Mouse (Mus musculus): ENCODE data around the gene Asic2. TPM values are rescaled to one million over a fixed set of nuclear protein-coding genes. Genes with fewer than 3 reads are reported as not detected.

Asic2 gene
- total RNA-seq, 2 experiments from 2014 or later: 78.0 to 80.2 TPM

GRCm38 (mm10) chr11:81768305-81768704 is 200.0 kb downstream of the Asic2 start:
- intact Hi-C loops (cut with DNase I): loop anchor here (10.0 kb wide), 1 partner anchor 206 kb away; no protein-coding TSS in a partner anchor
- DNase-seq (ENCODE audit: low spot score in 2 of 2): no peak

- peak; percentile 22 to 69 for DNase-seq (ENCODE audit: low spot score in 2 of 2)
- intact Hi-C loops (cut with DNase I): loop anchor here (10.0 kb wide), 1 partner anchor 207 kb away; no protein-coding TSS in a partner anchor
Measured at GRCm38 (mm10) chr11:81767781-81768180, 200.5 kb downstream of the Asic2 start.

GRCm38 (mm10) chr11:81765288-81765687 is 203.0 kb downstream of the Asic2 start:
- intact Hi-C loops (cut with DNase I): loop anchor here (2.0 to 10.0 kb wide), 2 partner anchors 130 to 210 kb away; no protein-coding TSS in a partner anchor
- no peak for DNase-seq (ENCODE audit: low spot score in 2 of 2)

GRCm38 (mm10) chr11:81764778-81765177 is 203.5 kb downstream of the Asic2 start:
- intact Hi-C loops (cut with DNase I): loop anchor here (2.0 to 10.0 kb wide), 2 partner anchors 130 to 210 kb away; no protein-coding TSS in a partner anchor

GRCm38 (mm10) chr11:81757221-81757620 is 211.0 kb downstream of the Asic2 start:
- no peak for DNase-seq (ENCODE audit: low spot score in 2 of 2)
- intact Hi-C loops (cut with DNase I): no loop called here

More at GRCm38 (mm10) chr11:81764778-81765177, 203.5 kb downstream of the Asic2 start:
- peak in 1 of 2 experiments; percentile 26 for DNase-seq (ENCODE audit: low spot score in 2 of 2)

- no peak for DNase-seq (ENCODE audit: low spot score in 2 of 2)
- intact Hi-C loops (cut with DNase I): no loop called here
Measured at GRCm38 (mm10) chr11:81750876-81751275, 217.4 kb downstream of the Asic2 start.

GRCm38 (mm10) chr11:81750016-81750415 is 218.2 kb downstream of the Asic2 start:
- no peak for DNase-seq (ENCODE audit: low spot score in 2 of 2)
- intact Hi-C loops (cut with DNase I): no loop called here

GRCm38 (mm10) chr11:81738995-81739394 is 229.3 kb downstream of the Asic2 start:
- intact Hi-C loops (cut with DNase I): no loop called here
- no peak for DNase-seq (ENCODE audit: low spot score in 2 of 2)

GRCm38 (mm10) chr11:81737777-81738176 is 230.5 kb downstream of the Asic2 start:
- intact Hi-C loops (cut with DNase I): no loop called here
- DNase-seq (ENCODE audit: low spot score in 2 of 2): peak in 1 of 2 experiments; percentile 3

GRCm38 (mm10) chr11:81722071-81722470 is 246.2 kb downstream of the Asic2 start:
- peak in 1 of 2 experiments; percentile 63 for DNase-seq (ENCODE audit: low spot score in 2 of 2)
- intact Hi-C loops (cut with DNase I): no loop called here

GRCm38 (mm10) chr11:81714801-81715200 is 253.5 kb downstream of the Asic2 start:
- intact Hi-C loops (cut with DNase I): no loop called here
- no peak for DNase-seq (ENCODE audit: low spot score in 2 of 2)

- intact Hi-C loops (cut with DNase I): no loop called here
- no peak for DNase-seq (ENCODE audit: low spot score in 2 of 2)
Measured at GRCm38 (mm10) chr11:81706996-81707395, 261.3 kb downstream of the Asic2 start.

- intact Hi-C loops (cut with DNase I): no loop called here
Measured at GRCm38 (mm10) chr11:81698008-81698407, 270.2 kb downstream of the Asic2 start.

GRCm38 (mm10) chr11:81695501-81695900 is 272.8 kb downstream of the Asic2 start:
- peak in 1 of 2 experiments; percentile 67 for DNase-seq (ENCODE audit: low spot score in 2 of 2)
- intact Hi-C loops (cut with DNase I): no loop called here

More at GRCm38 (mm10) chr11:81698008-81698407, 270.2 kb downstream of the Asic2 start:
- DNase-seq (ENCODE audit: low spot score in 2 of 2): no peak

GRCm38 (mm10) chr11:81680511-81680910 is 287.7 kb downstream of the Asic2 start:
- intact Hi-C loops (cut with DNase I): no loop called here
- DNase-seq (ENCODE audit: low spot score in 2 of 2): no peak

GRCm38 (mm10) chr11:81671724-81672123 is 296.5 kb downstream of the Asic2 start:
- DNase-seq (ENCODE audit: low spot score in 2 of 2): no peak
- intact Hi-C loops (cut with DNase I): no loop called here

- DNase-seq (ENCODE audit: low spot score in 2 of 2): peak; percentile 30 to 92
- intact Hi-C loops (cut with DNase I): loop anchor here (1.0 kb wide), 1 partner anchor 131 kb away; no protein-coding TSS in a partner anchor
Measured at GRCm38 (mm10) chr11:81670436-81670835, 297.8 kb downstream of the Asic2 start.

- intact Hi-C loops (cut with DNase I): no loop called here
- DNase-seq (ENCODE audit: low spot score in 2 of 2): peak in 1 of 2 experiments; percentile 64
Measured at GRCm38 (mm10) chr11:81658850-81659249, 309.4 kb downstream of the Asic2 start.

- intact Hi-C loops (cut with DNase I): no loop called here
- no peak for DNase-seq (ENCODE audit: low spot score in 2 of 2)
Measured at GRCm38 (mm10) chr11:81657121-81657520, 311.1 kb downstream of the Asic2 start.

- intact Hi-C loops (cut with DNase I): no loop called here
- DNase-seq (ENCODE audit: low spot score in 2 of 2): no peak
Measured at GRCm38 (mm10) chr11:81647828-81648227, 320.4 kb downstream of the Asic2 start.

- intact Hi-C loops (cut with DNase I): no loop called here
Measured at GRCm38 (mm10) chr11:81645549-81645948, 322.7 kb downstream of the Asic2 start.

GRCm38 (mm10) chr11:81636356-81636755 is 331.9 kb downstream of the Asic2 start:
- no peak for DNase-seq (ENCODE audit: low spot score in 2 of 2)
- intact Hi-C loops (cut with DNase I): loop anchor here (5.0 kb wide), 1 partner anchor 331 kb away; the partner anchor contains the start of gene Asic2

More at GRCm38 (mm10) chr11:81645549-81645948, 322.7 kb downstream of the Asic2 start:
- DNase-seq (ENCODE audit: low spot score in 2 of 2): no peak
